15 mouse cellular contexts compared by ENCODE assay signal in the genomic region with DNA sequence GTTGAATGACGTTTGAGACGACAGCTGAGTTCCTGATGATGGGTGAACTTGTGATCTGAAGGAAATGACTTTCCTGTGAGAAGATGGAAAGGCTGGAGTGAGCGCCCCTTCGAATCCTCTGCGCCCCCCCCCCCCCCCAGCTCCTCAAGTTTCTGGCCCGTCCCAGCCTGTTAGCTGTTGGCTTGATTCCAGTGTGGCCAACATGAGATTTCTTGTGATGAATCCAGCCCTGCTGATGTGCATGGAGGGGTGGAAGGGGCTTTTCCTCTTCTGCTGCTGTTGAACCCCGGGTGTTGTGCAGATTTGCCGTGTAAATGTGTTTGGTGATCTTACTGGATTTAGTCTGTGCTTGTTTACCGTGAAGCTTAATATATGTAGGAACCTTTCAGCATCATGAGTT.
"Had no signal": no experiment of that assay in that cellular context is flagged by ENCODE, and none has a peak within 500 bp of the region (broad histone marks: within the 10 kb centered on the region; RNA-seq: fewer than 3 reads in every experiment).

No protein-coding gene starts in this region.

- H3K4me1 ChIP-seq: midbrain, embryonic 13.5 days; midbrain, embryonic 15.5 days; stomach, embryonic 15.5 days had no signal

- H3K9ac ChIP-seq: liver, embryonic 13.5 days; liver, embryonic 15.5 days; liver, postnatal 0 days; midbrain, embryonic 13.5 days; midbrain, embryonic 15.5 days; neural tube, embryonic 12.5 days; stomach, embryonic 15.5 days had no signal

- H3K27me3 ChIP-seq: liver, embryonic 13.5 days; liver, embryonic 15.5 days; midbrain, embryonic 13.5 days; midbrain, embryonic 15.5 days; neural tube, embryonic 12.5 days; stomach, embryonic 15.5 days had no signal

- H3K9me3 ChIP-seq: liver, embryonic 13.5 days; liver, embryonic 15.5 days; midbrain, embryonic 13.5 days; midbrain, embryonic 15.5 days; neural tube, embryonic 12.5 days; stomach, embryonic 15.5 days had no signal

- DNase-seq: liver, embryonic 13.5 days; liver, postnatal 0 days; right cerebral cortex, postnatal 14 days; thymus, adult 2 months; thymus, postnatal 25 days; thymus, postnatal 4 days had no signal

- H3K27ac ChIP-seq: liver, embryonic 13.5 days; liver, embryonic 15.5 days; macrophage; midbrain, embryonic 13.5 days; midbrain, embryonic 15.5 days; neural tube, embryonic 12.5 days; stomach, embryonic 15.5 days; stomach, postnatal 0 days had no signal

- H3K4me2 ChIP-seq: liver, embryonic 13.5 days; liver, embryonic 15.5 days; midbrain, embryonic 11.5 days; midbrain, embryonic 13.5 days; midbrain, embryonic 15.5 days; neural tube, embryonic 12.5 days; stomach, embryonic 15.5 days had no signal

- ATAC-seq: liver, postnatal 0 days; midbrain, embryonic 13.5 days; midbrain, embryonic 15.5 days had no signal

- H3K36me3 ChIP-seq: liver, embryonic 13.5 days; liver, embryonic 15.5 days; midbrain, embryonic 13.5 days; midbrain, embryonic 15.5 days; neural tube, embryonic 12.5 days; stomach, embryonic 15.5 days had no signal

- H3K4me3 ChIP-seq: liver, embryonic 13.5 days; liver, embryonic 15.5 days; megakaryocyte, embryonic 14.5 days; midbrain, embryonic 13.5 days; midbrain, embryonic 15.5 days; neural tube, embryonic 12.5 days; stomach, embryonic 15.5 days had no signal
